27 mouse cellular contexts compared by ENCODE assay signal in genomic region chr17:56962642-56963405, GRCm38 (mm10). TPM values are rescaled to one million over a fixed set of nuclear protein-coding genes. Genes with fewer than 3 reads are reported as not detected.
DNase-seq lines count a peak whose midpoint lies in the region; TF ChIP-seq lines count a peak whose summit lies in the region.
"Had no signal": no experiment of that assay in that cellular context is flagged by ENCODE, and none has a peak within 500 bp of the region (broad histone marks: within the 10 kb centered on the region; RNA-seq: fewer than 3 reads in every experiment).

No protein-coding gene starts in this region.

- H3K27ac ChIP-seq in small intestine, adult 2 months (ENCODE audit: insufficient read depth, low read depth, low read length) = peak overlapping the region; percentile 94
- H3K27ac ChIP-seq: embryonic facial prominence, embryonic 15.5 days; forebrain, embryonic 12.5 days; heart, embryonic 15.5 days; hindbrain, embryonic 10.5 days; hindbrain, embryonic 14.5 days had no signal

- TF ChIP-seq POLR2A in small intestine, adult 2 months (IDR thresholded peaks at IDR 0.05; ENCODE audit: low read depth, low read length) = no peak

- no peak for TF ChIP-seq CTCF in small intestine, adult 2 months (IDR thresholded peaks at IDR 0.05; ENCODE audit: extremely low read depth, insufficient read length, insufficient replicate concordance, low read depth, low read length)

- H3K36me3 ChIP-seq in small intestine, adult 2 months (ENCODE audit: control insufficient read depth, insufficient read depth, low read length) = no peaks in the 10 kb centered on the region
- H3K36me3 ChIP-seq: embryonic facial prominence, embryonic 15.5 days; forebrain, embryonic 12.5 days; heart, embryonic 15.5 days; hindbrain, embryonic 10.5 days had no signal

- 37% methylated on average over 5 of the region's 5 CpGs for WGBS in small intestine, adult 2 months

- H3K27me3 ChIP-seq in small intestine, adult 2 months (ENCODE audit: control insufficient read depth, insufficient read depth, low read length) = no peaks in the 10 kb centered on the region
- H3K27me3 ChIP-seq: embryonic facial prominence, embryonic 15.5 days; forebrain, embryonic 12.5 days; heart, embryonic 15.5 days had no signal

- peak; percentile 52 for DNase-seq in heart, adult 11 months
- no peak for DNase-seq in heart, postnatal 36 days
- DNase-seq in 416B (ENCODE audit: low read depth) (peak; percentile 32), ES-CJ7 (ENCODE audit: low read depth, low spot score) (peak; percentile 60)
- DNase-seq in gastrocnemius, postnatal 4 days (ENCODE audit: low spot score in 2 of 2) = no peak
- no peak for DNase-seq in cerebellum, adult 9-11 months
- DNase-seq: cerebellum, adult 2 months; cerebellum, postnatal 14 days; embryo, embryonic 11 days; gastrocnemius, postnatal 10 days; heart, postnatal 14 days; kidney, adult 2 months had no signal

- H3K4me3 ChIP-seq in small intestine, adult 2 months (ENCODE audit: low read depth, low read length) = no peak overlapping the region
- H3K4me3 ChIP-seq: embryonic facial prominence, embryonic 15.5 days; erythroblast, embryonic 14.5 days; forebrain, embryonic 12.5 days; heart, embryonic 15.5 days; hindbrain, embryonic 10.5 days had no signal

- intact Hi-C loops in heart, postnatal 36 days (cut with DNase I) = no loop called here

- peaks cover 23% of the 10 kb centered on the region for H3K4me1 ChIP-seq in small intestine, adult 2 months (ENCODE audit: control insufficient read depth, insufficient read depth, insufficient read length, low read length)
- H3K4me1 ChIP-seq: embryonic facial prominence, embryonic 15.5 days; forebrain, embryonic 12.5 days; heart, embryonic 15.5 days had no signal

RNA-seq across cellular contexts. Expression of gene Acer1, which starts 19.1 kb away (rescaled TPM):
- not detected for total RNA-seq in heart, postnatal 36 days (2021)
- polyA plus RNA-seq in small intestine, adult 2 months (2012; rRNA removed) = 9.0 and 28.9 TPM in 2 replicates
- not detected for total RNA-seq in gastrocnemius, postnatal 4 days (2021)
- total RNA-seq: common myeloid progenitor, adult 5-6 weeks; gastrocnemius, postnatal 10 days; heart, postnatal 14 days; MEL had no signal
- polyA plus RNA-seq: activated CD4-positive, CD25-positive, alpha-beta regulatory T cell, adult 4 months; cerebellum, adult 2 months; embryonic facial prominence, embryonic 11.5 days; erythroblast, embryonic 14.5 days; forebrain, embryonic 12.5 days; forebrain, embryonic 16.5 days; frontal cortex, adult 2 months; gonadal fat pad, adult 2 months; heart, embryonic 11.5 days; hindbrain, embryonic 10.5 days; hindbrain, embryonic 14.5 days; kidney, adult 2 months had no signal

RNA-seq across cellular contexts. Expression of gene Clpp, which starts 27.3 kb away (rescaled TPM):
- 10 to 100 TPM; 79.5 to 80.4 TPM for total RNA-seq in heart, postnatal 36 days (2021)
- 86.2 and 132 TPM in 2 replicates for polyA plus RNA-seq in small intestine, adult 2 months (2012; rRNA removed)
- 10 to 100 TPM; 35.6 to 41.4 TPM for total RNA-seq in gastrocnemius, postnatal 4 days (2021)

RNA-seq across cellular contexts. Expression of gene Mllt1, which starts 27.6 kb away (rescaled TPM):
- total RNA-seq in heart, postnatal 36 days (2021) = 10 to 100 TPM; 23.9 to 25.9 TPM
- polyA plus RNA-seq in small intestine, adult 2 months (2012; rRNA removed) = 25.0 and 46.3 TPM in 2 replicates
- 10 to 100 TPM; 23.9 to 27.2 TPM for total RNA-seq in gastrocnemius, postnatal 4 days (2021)

RNA-seq across cellular contexts. Expression of gene Alkbh7, which starts 34.3 kb away (rescaled TPM):
- total RNA-seq in heart, postnatal 36 days (2021) = 10 to 100 TPM; 67.5 to 69.9 TPM
- 40.8 and 63.7 TPM in 2 replicates for polyA plus RNA-seq in small intestine, adult 2 months (2012; rRNA removed)
- 10 to 100 TPM; 36.6 to 37.0 TPM for total RNA-seq in gastrocnemius, postnatal 4 days (2021)

RNA-seq across cellular contexts. Expression of gene Pspn, which starts 37.0 kb away (rescaled TPM):
- total RNA-seq in heart, postnatal 36 days (2021) = not detected
- polyA plus RNA-seq in small intestine, adult 2 months (2012; rRNA removed) = not detected in 2 replicates
- not detected for total RNA-seq in gastrocnemius, postnatal 4 days (2021)
- total RNA-seq: common myeloid progenitor, adult 5-6 weeks; gastrocnemius, postnatal 10 days; heart, postnatal 14 days; MEL had no signal
- polyA plus RNA-seq: activated CD4-positive, CD25-positive, alpha-beta regulatory T cell, adult 4 months; cerebellum, adult 2 months; embryonic facial prominence, embryonic 11.5 days; embryonic facial prominence, embryonic 15.5 days; erythroblast, embryonic 14.5 days; gonadal fat pad, adult 2 months; heart, embryonic 15.5 days; hindbrain, embryonic 10.5 days; kidney, adult 2 months had no signal

Comparison
In these comparisons a context has a peak if more than half of its experiments do, and no peak if none do; other contexts are left out.
1. DNase-seq: peak in heart, adult 11 months (single experiment), 416B (single experiment) and ES-CJ7 (single experiment); none in heart, postnatal 36 days (0 of 2), gastrocnemius, postnatal 4 days (0 of 2) and cerebellum, adult 9-11 months (single experiment).